Mouse (Mus musculus) kidney, adult 11 months (tissue): ENCODE results near the gene Lipe.

Experiments
- DNase-seq: peaks from one replicate; pipeline ENCODE4 v3.0.0; 2022

Lipe gene

DNA sequence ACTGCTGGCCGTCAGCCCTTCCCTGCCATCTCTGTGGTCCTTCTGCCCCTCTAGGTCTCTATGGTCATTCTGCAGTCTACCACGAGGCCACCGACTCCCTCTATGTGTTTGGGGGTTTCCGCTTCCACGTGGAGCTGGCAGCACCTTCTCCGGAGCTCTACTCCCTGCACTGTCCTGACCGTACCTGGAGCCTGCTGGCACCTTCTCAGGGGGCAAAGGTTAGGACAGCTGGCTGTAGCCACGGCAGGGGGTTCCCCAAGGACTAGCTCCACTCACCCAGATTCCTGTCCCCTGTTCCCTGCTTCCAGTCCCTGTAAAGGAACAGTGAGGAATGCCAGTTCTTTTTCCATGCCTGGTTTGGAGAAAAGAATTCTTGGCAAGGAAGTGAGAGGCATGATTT lies 49.6 kb downstream of the Lipe start:
- peak; percentile 34 for DNase-seq

DNA sequence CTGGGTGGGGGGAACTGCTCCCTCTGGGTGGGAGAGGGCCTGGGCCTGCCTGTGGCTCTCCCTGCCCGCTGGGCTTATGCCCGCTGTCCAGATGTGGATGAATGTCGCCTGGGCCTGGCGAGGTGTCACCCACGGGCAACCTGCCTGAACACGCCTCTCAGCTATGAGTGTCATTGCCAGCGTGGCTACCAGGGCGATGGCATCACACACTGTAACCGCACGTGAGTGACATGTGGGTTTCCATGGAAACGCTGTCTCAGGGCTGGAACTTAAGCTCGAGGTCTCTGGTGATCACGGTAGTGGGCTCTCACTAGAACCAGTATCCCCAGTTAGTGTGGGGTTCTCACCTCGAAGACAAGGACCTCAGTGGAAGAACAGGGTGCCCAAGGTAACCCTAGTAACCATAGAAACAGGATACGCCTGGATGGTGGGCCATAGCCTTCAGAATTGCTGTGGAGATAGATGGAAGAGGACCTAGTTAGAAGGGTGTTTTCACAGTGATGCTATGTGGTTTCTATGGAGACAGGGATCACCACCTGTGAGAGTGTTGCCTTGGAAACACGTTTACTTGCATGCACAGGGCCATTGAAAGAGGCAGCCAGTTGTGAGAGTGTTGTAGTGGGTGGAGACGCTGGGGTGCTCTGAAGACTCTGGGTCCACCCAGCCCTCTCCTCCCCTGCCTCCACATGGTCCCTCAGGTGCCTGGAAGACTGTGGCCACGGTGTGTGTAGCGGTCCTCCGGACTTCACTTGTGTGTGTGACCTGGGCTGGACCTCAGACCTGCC lies 57.3 kb downstream of the Lipe start:
- DNase-seq = no peak

DNA sequence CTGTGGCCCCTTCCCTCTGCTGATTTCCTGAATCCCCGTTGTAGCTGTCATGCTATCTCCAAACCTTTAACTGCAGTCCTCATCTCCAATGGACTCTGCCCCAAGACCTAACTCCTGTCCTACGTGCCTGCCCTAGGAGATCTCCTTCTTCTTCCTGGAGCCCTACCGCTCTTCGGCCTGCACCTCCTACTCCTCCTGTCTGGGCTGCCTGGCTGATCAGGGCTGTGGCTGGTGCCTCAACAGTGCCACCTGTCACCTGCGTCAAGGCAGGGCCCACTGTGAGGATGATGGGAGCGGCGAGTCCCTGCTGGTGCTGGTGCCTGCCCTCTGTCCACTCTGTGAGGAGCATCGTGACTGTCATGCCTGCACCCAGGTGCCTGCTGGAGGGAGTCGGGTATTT lies 59.2 kb downstream of the Lipe start:
- DNase-seq = no peak

DNA sequence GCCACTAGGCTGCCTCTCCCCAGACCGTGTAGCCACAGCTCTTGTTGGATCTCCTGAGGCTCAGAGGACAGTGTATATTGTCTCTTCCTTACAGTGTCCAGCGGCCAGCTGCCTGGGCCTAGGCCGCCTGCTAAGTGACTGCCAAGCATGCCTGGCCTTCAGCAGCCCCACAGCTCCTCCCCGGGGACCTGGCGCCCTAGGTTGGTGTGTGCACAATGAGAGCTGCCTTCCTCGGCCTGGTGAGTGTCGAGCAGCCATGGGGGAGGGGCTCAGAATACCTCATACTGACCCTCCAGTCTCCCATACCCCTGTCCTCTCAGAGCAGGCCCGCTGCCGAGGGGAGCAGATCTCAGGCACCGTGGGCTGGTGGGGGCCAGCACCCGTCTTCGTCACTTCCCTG lies 64.0 kb downstream of the Lipe start:
- no peak for DNase-seq

DNA sequence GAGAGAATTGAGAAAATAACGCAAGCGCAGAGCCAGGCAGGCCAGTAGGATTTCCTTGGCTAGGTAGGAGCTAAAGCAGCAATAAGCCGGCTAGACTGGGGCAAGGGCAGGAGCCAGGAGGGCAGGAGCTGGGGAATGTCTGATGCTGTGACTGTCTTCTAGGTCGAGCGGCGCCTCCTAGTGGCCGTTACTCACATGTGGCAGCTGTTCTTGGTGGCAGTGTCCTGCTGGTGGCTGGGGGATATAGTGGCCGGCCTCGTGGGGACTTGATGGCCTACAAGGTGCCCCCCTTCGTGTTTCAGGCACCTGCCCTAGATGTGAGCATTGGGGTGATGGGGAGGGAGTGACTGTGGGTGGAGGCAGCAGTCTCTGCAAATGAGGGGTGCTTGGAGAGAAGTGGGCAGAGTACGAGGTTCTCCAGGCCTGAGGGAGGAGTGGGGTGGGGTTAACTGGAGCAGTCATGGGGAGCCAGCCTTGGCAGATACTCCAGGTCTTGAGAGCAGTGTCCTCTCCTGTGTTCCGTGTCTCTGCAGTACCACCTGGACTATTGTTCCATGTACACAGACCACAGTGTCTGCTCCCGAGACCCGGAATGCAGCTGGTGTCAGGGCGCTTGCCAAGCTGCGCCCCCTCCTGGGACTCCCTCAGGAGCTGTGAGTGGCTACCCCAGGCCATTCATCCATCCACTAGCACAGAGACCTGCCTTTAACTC lies 64.8 kb downstream of the Lipe start:
- peak; percentile 67 for DNase-seq
